Mouse (Mus musculus) spleen, embryonic (tissue): ENCODE measurements around the gene Llgl2.

Experiments
- CTCF ChIA-PET: fragments of 350-600 bp; sonication (Branson Sonifier 250); formaldehyde crosslinking; loops from one replicate; lab custom pipeline; 2022; lab: Charles Lee

Gene Llgl2

DNA sequence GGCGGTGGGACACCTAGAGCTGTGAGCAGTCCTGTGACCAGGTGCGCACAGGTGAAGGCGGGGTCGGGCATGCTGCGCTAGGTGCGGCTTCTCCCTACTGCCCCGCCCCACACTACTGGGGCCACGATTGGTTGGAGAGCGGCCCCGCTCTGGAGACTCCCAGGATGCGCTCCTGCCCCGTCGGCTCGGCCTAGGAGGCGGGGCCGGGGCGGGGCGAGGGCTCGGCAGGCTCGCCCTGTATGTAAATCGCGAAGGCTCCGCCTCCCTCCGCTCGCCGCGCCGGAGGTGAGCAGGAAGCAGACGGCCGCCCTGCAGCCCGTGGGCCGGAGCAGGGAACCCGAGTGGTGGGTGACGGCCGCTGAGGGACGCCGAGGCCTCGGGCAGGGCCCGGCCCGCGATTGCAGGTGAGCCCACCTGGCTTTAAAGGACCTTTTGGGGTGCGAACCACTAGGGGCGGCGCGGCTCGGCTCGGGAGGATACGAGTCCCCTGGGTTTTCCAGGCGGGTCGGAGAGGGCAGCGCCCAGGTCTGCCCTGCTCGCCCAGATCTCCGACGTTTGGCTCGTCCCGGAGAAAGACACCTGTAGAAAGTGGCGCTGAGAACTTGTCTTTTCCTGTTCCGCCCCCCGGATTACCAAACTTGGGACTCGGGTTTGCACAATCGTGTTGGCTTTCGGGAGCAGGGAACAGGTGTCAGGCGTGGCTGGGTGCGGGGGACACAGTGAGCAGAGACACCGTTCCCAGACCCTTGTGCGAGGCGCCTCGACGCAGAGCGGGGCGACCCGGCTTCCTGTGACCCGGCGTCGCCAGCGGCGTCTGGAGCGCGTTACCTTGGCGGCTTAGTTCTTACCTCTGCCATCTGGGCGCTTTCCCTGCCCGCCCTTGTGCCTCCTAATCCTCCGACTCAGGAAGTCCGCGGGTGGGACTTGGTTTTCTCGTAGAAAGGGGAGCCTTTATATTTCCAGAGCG lies at the start of gene Llgl2:
Gene Llgl2 (plus strand): TSS at position 276 of the 967 bp plus-strand sequence.
- CTCF ChIA-PET = interaction anchor here (0.7 kb wide), 1 partner anchor 660 kb away, joined by 3 read pairs; no protein-coding TSS in a partner anchor

DNA sequence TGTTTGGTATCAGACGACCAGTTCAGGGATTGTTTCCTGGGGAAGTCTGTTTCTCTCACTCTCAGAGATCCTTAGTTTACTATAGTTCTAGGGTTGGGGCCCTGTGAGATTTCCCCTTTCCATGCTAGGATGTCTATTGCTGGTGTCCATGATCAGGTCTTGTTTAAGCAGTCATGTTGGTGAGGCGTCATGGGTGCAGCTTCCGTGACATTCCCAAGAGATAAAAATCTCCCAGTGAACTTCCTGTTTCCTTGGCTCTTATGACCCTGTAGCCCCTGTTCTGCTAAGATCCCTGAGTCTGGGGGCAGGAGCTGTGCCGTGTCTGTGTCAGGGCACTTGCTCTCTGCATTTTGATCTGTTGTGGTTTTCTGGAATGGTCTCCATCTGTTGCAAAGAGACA lies 49.2 kb upstream of the Llgl2 start:
- CTCF ChIA-PET = no interaction called here

DNA sequence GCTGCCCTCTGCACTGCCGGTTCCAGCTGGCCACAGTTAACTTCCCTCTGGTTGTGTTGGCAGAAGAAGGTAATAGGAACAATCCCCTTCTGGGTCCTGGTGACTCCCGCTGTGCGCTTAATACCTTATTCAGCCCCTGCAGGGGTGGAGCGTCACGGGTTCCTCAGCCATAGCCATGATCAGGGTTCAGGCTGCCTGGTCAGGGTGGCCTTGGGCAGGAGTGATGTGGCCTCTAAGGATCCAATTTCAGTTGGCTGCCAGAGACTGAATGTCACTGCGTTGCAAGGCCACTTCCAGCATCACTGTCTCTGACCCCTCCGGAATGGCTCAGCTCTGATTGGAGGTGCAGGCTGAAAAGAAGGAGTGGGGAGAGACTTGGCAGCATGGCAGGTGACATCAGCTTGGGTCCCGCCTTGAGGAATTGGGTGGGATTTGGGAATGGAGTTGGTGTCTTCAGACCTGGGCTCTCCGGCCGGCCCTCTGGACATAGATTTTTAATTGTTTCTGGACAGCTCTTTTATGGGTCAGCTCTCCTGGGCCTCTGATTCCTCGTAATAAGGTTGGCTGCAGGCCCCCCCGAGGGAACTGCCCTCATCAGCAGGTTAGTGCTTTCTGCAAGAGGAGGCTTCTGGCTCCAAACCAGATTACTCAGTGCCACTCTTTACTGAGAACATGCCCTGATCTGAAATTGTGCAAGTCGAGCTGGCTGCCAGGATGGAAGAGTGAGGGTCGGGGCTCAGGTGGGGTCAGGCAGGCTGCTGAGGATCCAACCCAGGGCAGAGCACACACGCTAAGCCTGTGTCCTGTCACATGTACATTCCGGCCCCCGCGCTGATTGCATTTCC lies 47.8 kb upstream of the Llgl2 start:
- CTCF ChIA-PET = interaction anchor here (0.6 kb wide), 1 partner anchor 115 kb away, joined by 6 read pairs; no protein-coding TSS in a partner anchor

DNA sequence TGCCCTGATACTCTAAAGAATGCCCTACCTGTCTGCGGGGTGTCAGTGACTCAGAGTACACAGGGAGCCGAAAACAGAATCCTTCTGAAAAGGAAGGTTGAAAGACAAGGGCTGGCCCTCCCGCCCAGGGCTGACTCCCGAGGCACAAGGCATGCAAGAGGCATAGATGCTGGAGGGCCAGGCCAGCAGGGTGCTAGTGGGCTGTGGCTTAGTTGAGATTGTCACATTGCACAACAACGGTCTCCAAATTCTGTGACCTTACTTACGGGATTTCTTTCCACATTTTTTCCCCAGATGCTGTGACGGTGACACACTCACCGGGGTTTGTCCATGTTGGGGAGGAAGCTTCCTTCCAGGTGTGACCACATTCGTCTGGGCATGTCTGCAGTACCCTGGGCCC lies 46.9 kb upstream of the Llgl2 start:
- CTCF ChIA-PET = interaction anchor here (0.6 to 0.7 kb wide), 2 partner anchors 105 to 116 kb away, joined by 6 to 10 read pairs; no protein-coding TSS in a partner anchor

DNA sequence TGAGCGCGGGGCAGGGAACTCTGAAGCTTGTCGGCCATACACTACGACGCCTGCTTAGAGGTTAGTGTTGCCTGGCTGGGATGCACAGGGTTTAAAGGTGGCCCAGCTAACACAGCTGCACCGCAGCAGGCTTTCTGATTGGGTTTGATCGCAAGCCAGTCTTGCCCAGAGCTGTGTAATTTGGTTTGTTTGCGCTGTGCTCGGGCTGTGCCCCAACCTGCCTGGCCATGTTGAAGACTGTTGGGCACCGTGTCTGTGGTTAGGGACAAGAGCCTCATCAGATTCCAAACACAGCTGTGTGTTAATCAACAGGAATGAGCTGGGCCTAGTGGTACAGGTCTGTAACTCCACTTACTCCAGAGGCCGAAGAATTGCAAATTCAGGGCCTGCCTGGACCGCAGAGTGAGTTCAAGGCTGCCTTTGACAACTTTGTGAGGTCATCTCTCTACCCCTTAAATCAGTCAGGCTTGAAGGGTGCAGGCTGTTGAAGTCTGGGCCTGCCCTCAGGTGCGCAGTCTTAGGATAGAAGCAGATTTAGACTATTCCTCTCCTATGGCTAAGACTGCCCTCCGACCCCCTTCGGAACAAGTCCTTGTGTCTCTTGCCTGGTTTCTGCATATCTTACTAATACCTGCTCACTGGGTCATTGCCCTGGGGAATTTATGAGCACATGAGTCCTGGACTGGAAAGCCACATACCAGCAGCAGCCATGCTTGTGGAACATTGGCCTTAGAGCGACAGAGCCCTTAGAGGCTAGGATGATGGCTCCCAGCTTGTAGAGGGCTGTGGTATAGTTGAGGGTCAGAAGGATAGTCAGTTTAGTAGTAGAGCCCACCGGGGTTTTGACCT lies 46.1 kb upstream of the Llgl2 start:
- CTCF ChIA-PET = interaction anchor here (0.7 kb wide), 1 partner anchor 106 kb away, joined by 10 read pairs; no protein-coding TSS in a partner anchor

DNA sequence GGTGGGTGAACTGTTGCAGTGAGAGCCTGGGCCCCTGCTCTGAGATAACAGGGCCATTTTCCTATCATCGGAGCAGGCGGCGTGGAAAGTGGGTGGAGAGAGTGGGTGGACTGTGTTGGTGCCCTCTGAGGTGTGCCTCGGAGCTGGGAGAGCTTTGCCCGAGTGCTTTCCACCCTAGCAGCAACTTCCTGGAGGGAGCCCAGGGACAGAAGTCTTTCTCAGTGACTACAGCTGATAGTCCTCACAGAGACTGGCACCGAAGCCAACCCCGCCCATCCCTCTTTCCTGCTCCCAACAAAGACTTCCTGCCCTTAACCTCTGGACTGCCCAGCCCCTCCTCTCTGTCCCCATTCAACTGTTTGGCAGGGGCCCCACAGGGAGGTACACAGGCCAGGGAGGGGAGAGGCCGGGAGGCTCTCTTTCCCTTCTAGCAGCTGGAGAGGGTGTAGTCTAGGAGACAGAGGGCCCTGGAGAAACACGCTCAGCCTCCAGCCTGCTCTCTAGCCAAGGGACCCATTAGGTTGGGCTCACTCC lies 44.7 kb upstream of the Llgl2 start:
- CTCF ChIA-PET = no interaction called here

DNA sequence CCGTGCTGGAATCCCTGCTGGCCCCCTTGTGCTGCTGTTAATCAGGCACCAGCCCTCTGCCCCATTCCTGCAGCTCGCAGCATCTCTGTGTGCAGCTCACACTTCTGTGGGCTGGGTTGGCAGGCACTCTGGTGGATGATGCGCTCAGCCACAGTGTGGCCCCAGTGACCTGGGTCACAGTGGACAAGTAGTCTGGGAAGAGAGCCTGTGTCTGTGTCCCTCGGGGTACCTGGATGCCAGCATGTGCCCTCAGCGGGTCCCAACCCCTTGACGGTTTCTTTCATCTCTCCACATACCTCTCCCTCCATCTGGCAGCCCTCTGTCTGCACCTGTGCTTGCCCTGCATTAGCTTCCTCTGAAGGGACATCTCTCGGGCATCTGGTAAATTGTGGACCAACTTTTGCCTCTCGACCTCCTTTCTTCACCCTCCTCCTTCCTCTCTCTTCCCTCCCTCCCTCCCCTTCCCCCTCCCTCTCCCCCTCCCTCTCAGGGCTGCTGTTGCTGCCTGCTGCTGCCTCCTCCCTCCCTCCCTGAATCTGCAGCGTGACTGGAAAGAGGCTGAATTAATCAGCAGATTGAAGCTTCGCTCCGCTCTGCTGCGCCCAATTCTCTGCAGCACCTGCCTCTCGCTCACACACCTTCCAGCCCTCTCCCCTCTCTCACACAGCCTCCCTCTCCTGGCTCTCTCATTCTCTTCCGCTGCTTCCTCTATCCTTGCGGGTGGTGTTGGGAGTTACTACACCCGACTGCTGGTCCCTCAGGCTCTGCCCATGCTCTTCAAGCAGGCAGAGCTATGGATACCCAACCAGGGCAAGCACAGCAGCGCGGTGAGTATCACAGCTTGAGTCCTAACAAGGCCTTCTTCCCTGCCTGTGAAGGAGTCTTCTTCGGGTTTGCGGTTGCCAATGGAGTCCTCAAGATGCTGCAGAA lies 43.4 kb upstream of the Llgl2 start:
- CTCF ChIA-PET = interaction anchor here (0.8 kb wide), 1 partner anchor 11 kb away, joined by 4 read pairs; no protein-coding TSS in a partner anchor

DNA sequence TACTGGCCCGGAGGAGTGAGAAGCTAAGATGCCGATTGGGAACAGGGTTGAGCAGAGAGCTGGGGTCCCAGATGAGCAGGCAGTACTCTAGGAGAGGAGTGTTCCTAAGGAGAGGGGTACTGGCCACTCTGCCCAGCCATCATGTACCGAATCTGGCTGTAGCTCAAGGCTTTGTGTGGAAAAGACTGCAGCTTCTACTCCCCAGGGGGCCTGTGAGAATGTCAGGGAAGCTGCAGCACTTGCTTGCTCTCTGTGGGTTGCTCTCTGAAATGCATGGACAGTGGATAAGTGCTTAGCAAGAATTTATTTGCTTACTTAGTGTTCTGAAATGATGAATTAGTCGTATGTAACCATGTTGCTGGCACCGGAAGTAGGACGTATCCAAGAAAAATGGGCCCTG lies 37.4 kb upstream of the Llgl2 start:
- CTCF ChIA-PET = no interaction called here

DNA sequence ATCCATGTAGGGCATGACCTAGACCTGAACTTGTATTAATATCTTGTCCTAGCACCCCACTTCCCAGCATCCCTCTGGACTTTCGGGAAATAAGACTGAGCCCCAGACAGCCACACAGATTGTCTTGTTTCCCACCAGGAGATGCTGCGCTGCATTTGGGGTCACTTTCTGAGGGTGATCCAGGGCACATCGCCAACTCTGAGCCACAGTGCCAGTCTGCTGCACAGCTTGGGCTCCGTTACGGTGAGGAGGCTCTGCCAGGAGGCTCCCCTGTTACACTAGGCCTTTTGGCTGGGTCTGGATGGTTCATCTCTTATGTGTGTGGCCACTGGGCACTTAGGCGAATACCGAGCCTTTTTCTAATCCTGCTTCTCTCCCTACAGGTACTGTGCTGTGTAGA lies 34.1 kb upstream of the Llgl2 start:
- CTCF ChIA-PET = no interaction called here

DNA sequence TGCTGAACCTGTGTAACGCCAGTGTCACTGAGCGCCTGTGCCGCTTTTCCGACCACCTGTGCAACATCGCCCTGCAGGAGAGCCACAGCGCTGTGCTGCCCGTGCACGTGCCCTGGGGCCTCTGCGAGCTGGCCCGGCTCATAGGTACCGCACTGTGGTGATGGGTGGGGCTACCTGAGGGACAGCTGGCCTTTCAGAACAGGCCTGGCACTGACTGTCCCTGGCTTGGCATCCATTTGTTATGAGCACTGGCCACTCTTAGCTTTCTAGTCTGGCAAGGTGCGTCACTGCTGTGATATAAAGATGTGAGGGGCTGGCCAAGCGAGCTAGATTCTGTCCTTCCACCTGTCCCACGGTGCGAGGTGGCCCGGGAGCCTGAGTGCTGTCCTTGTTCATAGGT lies 31.9 kb upstream of the Llgl2 start:
- CTCF ChIA-PET = interaction anchor here (0.6 kb wide), 1 partner anchor 239 kb away, joined by 5 read pairs; no protein-coding TSS in a partner anchor

DNA sequence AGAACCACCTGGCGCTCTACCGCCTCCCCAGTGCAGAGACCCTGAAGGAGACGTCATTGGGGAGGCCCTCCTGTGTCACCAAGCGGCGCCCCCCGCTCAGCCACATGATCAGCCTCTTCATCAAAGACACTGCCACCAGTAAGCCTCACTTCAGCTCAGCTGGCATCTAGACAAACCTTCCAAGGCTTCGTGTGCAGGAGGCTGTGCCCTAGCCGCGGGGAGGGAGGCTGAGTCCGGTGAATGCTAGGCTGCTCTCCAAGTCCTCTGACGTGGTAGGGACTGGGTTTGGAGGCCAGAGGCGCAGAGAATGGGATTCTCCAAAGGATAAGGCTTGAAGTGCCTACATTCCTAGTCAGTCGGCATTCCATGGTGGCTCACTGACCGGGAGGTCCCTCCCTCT lies 31.5 kb upstream of the Llgl2 start:
- CTCF ChIA-PET = interaction anchor here (0.6 kb wide), 1 partner anchor 239 kb away, joined by 5 read pairs; no protein-coding TSS in a partner anchor

DNA sequence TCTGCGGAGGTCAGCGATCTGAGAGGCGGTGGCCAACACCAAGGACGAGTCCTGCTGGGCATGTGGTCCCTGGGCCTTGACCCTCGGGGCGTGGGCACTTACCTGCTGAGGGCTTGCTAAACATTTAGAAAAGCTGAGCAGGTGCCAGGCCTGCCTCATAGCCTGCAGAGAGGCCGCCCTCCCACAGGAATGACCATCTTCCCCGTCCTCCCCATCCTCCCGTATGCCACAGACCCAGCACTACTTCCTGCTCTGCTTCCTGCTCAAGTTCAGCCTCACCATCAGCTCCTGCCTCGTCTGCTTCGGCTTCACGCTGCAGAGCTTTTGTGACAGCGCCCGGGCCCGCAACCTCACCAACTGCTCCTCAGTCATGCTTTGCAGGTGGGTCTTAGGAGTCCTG lies 27.0 kb upstream of the Llgl2 start:
- CTCF ChIA-PET = no interaction called here

DNA sequence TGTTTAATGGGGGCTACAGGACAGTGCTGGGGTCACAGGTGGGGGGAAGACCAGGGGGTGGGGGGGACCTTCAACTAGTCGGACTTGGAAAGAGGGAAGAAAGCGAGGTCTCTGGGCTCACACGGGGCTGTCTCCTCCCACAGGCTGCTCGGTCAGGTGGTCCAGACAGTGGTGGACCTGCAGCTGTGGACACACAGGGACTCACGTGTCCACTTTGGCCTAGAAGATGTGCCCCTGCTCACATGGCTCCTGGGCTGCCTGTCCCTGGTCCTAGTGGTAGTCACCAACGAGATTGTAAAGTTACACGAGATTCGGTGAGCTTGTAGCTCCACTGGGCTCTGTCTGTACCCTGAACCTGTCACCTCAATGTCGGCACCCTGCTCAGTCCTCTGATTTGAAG lies 26.2 kb upstream of the Llgl2 start:
- CTCF ChIA-PET = no interaction called here

DNA sequence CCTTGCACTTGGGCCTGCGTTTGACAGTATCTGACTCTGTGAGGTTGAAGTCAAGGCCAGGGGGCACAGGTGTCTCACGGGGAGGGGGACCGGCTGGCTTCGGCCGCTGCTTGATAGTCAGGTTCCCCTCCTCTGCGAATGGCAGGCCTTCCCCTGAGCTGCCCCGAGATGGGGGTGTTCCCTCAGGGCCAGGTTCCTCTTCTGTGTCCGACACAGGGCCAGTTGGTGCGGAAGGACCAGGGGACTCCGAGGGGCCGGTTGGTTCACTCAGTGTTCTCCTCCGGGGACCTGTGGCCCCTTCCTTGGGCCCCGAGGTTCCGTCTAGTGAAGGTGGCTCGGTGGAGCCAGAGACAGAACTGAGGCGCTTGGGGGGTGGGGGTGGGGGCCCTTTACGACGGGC lies 22.9 kb upstream of the Llgl2 start:
- CTCF ChIA-PET = no interaction called here

DNA sequence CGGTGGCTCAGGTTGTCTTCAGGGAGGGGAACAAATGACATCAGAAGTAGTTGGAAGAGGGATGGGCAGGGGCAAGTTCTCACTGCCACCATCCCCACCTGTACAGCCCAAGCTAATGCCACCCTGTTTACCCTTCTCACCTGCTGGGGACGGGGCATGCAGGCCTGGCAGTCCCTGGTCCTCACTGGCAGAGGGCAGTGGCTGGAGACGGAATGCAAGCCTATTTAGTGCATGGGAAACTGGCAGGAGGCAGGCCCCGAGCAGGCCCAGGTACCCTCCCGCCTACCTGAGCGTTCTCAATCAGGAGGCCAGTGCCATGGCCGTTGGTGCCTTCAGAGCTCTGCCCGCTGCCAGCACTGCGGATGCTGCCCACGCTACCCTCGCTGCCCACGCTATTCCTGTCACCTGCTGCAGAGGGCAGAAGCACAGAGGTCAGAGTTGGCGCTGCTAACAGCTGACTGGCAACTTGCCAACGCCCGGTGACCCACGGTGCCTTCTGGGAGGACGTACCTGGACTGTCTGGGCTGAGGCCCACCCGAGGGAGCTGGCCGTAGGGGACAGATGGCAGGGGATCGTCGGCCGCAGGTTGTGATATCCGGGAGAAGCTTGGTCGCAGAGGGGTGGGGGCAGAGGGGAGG lies 20.7 kb upstream of the Llgl2 start:
- CTCF ChIA-PET = no interaction called here

DNA sequence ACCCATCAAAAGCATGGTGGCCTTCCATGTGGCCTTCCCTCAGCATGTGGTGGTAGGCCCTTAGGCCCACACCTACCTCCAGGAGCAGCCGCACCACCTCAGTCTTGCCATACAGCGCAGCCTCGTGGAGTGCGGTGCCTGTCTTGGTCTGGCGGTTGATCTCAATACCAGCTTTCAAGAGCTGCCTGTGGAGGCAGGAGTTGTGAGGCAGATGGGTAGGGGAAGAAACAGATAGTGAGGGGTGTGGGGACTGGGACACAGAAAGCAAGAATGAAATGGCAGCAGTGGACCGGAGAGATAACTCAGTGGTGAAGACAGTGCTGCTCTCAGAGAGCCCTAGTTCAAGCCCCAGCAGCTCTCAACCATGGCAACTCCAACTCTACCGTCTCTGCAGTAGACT lies 18.8 kb upstream of the Llgl2 start:
- CTCF ChIA-PET = no interaction called here

DNA sequence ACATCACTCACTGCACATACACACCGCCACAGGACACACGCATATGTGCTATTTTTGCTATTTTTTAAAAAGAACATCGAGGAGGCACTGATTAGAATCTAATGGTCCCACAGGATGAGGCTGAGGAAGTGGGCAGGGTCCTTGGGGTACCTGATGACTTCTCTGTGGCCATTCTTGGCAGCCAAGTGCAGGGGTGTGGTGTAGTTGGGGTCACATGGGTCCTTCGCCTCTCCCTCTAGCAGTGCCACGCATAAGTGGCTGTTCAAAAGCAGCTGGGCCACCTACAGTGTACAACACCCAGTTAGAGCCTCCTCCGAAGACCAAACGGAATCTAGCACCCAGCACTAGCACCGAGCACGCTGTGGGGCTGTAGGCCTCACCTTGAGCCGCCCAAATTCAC lies 17.7 kb upstream of the Llgl2 start:
- CTCF ChIA-PET = no interaction called here

DNA sequence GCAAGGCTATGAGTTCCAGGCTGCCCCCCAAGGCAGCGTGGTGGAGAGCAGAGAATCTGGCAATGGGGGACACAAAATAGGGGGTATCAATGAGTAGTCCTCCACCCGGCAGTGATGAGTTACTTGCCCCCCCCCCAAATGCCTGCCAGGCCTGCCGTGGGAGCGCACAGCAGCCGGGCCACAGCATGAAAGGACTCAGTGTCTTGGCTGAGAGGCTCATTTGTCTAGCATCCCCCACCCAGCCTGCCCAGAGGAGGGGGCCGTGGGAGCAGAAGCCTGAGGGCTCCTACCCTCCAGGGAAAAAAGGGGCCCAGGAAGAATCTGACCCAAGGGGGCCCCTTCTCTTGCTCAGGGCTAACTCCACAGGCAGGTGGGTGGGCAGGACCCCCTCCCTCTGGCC lies 16.5 kb upstream of the Llgl2 start:
- CTCF ChIA-PET = interaction anchor here (0.6 kb wide), 1 partner anchor 453 kb away, joined by 4 read pairs; no protein-coding TSS in a partner anchor

DNA sequence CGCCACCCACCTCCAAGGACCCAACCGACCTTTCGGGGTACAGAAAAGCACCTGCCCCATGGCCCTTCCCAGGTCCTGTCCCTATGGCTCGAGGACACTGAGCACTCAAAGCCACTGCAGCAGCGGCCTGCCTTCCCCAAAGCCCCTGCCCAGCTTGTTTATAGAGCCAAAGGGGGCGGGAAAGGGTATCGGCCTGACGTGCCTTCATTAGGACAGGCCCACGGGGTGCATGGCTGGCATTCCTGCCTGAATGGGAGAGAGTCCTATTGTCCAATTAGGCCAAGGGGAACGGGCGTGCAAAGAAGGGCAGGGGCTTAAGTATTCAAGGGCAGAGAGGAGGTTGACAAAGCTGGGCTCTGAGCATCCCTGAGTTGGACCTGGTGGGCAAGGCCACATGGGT lies 15.9 kb upstream of the Llgl2 start:
- CTCF ChIA-PET = no interaction called here
